Mouse (Mus musculus): ENCODE data around the gene Shank2.

GRCm38 (mm10) chr7:144409682-144410081 lies 408.0 kb downstream of the Shank2 start:
- TF ChIP-seq CTCF (IDR thresholded peaks at IDR 0.05) (no peak), POLR2A (IDR thresholded peaks at IDR 0.05; ENCODE audit: insufficient read depth, low read depth, low read length) (no peak), EP300 (IDR thresholded peaks at IDR 0.05; ENCODE audit: insufficient read depth, low read depth, low read length) (no peak)

Measured in heart, adult 2 months (tissue).